Mouse (Mus musculus) ovary, postnatal 36 days (tissue): Measurements from ENCODE around the gene Olfr771.
"Not testable (repeated sequence)": the region's sequence is repeated elsewhere in the genome, so short reads cannot be mapped to it uniquely, and the experiment has no call there.

Experiments used
- DNase-seq: peaks from one replicate; pipeline ENCODE4 v3.0.0; 2022; ENCODE audit warnings: low spot score, mixed read lengths

Olfr771 gene

DNA sequence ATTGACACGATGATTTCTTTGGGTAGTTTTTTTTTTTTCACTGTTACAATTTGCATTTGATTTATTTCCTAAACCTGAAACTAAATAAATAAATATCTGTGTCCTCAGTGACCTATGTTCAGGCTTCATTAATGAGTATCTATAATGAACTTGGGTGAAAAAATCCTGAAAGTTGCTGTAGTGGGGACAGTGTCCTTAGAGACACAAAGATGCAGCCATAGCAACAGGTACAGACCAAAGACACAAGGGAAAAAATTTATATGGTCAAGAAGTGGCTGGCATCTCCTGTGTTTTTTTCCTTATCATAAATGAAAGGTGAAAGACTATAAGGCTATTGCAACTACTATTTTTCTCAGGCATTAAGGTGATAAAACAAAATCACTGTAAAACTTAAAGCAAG, at the start of gene Olfr771:
Gene Olfr771 (minus strand): TSS at position 101 of the 400 bp plus-strand sequence.
- DNase-seq = no peak

DNA sequence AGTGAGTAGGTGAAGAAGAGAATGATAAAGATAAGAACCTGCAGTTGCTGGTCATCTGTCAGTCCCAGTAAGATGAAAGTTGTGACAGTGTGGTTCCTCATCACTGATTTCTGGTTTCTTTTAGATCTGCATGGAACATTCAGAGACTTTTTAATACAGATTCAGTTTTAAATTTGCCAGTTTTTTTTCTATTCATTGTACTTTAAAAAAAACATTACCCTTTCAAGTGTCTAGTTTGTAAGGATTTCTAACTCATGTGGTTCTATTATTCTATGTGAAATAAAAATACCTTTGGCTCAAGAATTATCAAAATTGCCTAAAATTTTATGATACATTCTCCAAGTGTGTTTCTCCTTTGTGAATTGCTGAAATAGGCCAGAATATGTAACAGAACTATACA, 22.8 kb upstream of the Olfr771 start, which contains the start of gene Olfr773:
Gene Olfr773 (minus strand): TSS at position 101 of the 400 bp plus-strand sequence.
- not testable (repeated sequence) for DNase-seq

DNA sequence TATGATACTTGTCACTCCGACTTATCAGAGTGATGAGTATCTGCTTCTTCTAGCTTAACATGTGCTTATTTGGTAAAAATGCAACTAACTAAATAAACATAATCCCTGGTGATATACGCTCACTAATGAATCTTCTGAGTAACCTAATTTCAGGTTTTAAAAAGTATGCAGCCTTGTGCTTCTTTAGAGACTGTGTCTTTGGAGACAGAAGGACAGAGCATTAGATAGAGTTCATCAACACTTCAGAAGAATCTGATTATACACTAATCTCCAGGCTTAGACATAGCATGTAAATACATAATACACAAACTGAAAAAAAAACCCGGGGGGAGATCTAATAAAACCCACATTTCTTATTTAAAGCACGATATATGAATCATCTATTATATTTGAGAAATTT, 13.3 kb upstream of the Olfr771 start, which contains the start of gene Olfr772:
Gene Olfr772 (minus strand): TSS at position 101 of the 400 bp plus-strand sequence.
- not testable (repeated sequence) for DNase-seq

DNA sequence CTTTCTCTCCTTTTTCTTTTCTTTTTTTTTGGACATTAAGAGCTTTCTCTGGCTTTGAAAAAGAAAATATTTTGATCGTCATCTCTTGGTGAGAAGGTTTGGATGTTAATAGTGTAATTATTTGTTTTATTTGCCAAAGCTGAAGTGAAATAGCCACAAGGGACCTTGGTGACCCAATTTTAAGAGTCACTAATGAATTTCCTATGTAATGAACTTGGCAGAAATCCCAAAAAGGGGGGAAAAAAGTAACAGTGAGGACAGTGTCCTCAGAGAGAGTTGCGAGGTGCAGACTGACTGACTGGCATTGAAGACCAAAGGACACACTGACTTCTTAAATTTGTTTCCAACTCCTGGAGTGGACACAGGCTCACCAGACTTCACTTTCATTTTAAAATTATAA, 25.7 kb downstream of the Olfr771 start, which contains the start of gene Olfr770:
Gene Olfr770 (minus strand): TSS at position 101 of the 400 bp plus-strand sequence.
- DNase-seq = no peak

DNA sequence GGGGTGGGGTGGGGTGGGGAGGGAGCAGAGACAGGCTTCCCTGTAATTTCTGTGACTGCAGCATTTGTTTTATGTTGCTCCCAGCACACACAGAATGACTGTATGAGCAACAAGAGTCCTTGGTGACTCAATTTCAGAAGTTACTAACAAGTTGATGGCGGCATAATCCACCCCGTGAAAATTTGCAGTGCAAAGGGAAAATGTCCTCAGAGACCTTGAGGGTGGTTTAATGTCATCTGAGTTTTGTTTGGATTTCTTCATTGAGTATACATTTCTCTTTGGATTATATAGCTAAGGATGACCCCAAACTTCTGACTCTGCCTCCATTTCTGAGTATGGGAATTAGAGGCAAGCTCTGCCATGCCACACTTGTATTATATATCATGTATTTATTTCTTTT, 46.8 kb downstream of the Olfr771 start, which contains the start of gene Olfr769:
Gene Olfr769 (minus strand): TSS at position 101 of the 400 bp plus-strand sequence.
- no peak for DNase-seq

DNA sequence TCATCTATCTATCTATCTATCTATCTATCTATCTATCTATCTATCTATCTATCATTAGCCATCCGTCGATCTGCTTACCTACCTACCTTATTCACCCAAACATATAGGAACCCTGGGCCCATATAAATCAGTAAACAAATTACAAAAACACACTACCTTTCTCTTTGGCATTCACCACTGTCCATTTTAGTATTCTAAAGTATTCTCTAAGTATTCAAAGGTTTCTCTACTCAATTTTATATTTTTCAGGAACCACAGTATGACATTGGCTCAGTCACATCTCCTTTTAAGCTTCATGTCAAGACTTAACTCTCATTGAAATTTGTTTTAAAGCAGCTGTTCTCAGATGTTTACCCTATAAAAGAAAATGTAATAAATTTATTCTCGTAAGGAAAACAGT, 49.4 kb downstream of the Olfr771 start:
- no peak for DNase-seq
